Mouse (Mus musculus): Measurements from ENCODE around the gene Ppfia2.
A peak's percentile ranks its signal among the peaks of the same experiment; 100 is the strongest.

Ppfia2 gene

DNA sequence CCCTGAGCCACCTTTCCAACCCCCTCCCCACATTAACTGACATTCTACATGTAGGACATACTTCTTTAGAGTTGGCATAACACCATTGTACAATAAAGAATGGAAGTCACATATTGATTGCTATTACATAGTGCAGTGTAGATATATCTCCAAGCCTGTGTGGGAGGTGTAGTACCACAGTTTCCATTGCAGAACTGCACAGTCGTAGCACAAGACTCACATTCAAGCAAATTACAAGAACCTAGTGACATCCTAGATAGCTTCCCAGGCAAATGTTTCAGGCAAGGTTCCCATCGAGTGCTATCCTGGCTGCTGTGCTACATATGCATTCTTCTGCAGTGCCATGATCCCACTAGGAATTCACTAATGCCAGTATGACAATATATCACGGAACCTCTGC, 200.0 kb downstream of the Ppfia2 start:
- DNase-seq (ENCODE audit: low spot score), result no peak

DNA sequence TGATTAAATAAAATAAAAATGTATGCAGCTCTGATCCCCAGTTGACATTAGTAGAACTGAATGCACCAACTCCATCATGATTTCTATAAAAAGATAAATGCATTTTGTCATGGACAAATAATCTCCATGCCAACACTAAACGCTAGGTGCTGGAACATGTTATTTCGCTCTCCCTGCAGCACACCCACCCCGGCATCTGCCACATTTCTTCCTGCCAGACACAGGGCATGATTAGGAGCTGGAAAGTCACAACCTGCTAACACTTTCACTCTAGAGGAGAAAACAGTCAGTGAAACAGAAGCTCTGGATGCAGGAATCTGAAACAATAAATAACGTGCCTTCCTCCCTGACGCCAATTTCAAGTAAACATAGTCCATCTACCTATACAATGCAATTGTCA, 211.3 kb downstream of the Ppfia2 start:
- no peak for DNase-seq (ENCODE audit: low spot score)

DNA sequence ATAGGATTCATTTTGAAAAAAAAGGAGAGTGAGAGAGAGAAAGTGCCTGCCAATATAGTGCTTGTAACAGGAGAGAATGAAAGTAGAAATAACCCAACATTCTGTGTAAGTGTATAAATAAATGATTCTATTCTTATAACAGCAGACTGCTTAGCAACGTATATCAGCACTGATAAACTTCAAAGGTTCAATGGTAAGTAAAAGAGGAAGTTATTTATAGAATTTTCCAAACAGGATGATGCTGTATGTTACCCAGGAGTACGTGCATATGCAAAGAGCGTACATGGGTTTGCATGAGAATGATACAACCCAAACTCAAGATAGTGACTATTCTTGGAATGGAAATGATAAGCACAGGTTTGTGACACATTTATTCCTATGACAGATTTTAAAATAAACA, 215.4 kb downstream of the Ppfia2 start:
- no peak for DNase-seq (ENCODE audit: low spot score)

DNA sequence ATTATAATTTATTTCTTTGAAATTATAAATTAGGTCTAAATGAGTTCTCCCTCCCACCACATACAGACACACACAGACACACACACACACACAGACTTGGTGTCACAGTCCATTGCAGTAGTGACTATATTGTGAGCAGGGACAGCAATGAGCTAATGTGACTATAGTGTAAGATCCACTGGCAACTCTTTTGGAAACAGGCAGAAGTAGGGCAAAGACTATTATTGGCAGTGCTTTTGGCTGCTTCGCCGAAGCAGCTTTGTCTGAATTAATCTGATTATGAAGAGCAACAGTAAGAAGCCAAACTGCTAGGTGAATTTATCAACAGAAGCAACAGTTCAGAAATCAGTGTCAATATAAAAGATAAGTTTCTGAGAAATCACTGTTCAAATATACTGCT, 249.8 kb downstream of the Ppfia2 start:
- DNase-seq (ENCODE audit: low spot score), result no peak

GRCm38 (mm10) chr10:106732265-106732664, 262.1 kb downstream of the Ppfia2 start:
- DNase-seq (ENCODE audit: low spot score), result no peak

- no peak for DNase-seq (ENCODE audit: low spot score)
Measured at GRCm38 (mm10) chr10:106736230-106737063, 266.3 kb downstream of the Ppfia2 start.

DNA sequence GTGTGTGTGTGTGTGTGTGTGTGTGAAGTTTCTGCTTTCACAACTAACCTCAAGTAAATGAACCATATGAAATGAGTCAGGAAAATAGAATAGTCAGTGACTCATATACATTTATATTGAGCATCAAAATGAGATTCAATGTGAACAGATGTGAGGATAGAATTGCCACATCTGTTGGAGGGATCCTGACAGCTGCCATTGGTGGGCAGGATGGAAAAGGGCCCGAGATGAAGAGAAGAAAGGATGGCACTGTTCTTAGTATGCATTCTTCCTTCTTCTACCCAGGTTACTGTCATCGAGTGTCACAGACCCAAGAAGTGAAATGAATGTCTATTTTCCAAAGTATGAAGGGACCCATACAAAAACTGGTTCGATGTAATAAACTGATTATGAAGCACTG, 268.1 kb downstream of the Ppfia2 start:
- DNase-seq (ENCODE audit: low spot score), result no peak

DNA sequence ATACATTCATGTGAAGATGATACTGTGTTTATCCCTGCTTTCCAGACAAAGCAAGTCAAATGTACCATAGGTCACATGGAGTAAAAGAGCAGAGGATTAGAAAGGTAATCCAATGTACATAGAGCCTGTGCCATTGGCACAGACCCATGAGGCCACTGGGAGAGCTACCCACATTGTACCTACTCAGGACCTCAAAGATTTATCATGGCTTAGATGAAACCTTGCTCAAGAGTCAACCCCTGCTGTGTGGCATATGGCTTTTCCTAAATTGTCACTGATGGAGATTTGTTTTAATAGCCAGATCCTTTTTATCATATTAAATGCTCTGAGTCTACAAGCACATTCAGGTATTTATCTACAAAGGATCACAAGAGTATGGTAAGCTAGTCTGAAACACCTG, 274.8 kb downstream of the Ppfia2 start:
- DNase-seq (ENCODE audit: low spot score), result no peak

DNA sequence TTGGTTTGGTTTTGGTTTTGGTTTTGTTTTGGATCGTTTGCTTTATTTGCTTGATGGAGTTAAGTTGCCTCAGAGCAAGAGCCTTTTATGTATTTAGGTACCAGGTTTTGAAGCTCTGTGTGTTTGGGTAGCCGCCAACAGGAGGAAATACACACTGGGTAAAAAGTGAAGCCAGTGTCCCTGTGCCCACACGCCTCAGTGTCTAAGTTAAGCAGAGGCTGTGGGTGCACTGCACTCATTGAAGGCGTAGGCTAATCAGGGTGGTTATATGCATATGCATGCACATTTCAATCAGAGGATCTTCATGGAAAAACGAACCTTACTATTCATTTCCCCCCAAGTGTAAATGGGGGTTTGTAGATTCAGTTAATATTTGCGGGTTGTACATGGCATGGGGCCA, 290.9 kb downstream of the Ppfia2 start:
- DNase-seq (ENCODE audit: low spot score), result peak; percentile 46

DNA sequence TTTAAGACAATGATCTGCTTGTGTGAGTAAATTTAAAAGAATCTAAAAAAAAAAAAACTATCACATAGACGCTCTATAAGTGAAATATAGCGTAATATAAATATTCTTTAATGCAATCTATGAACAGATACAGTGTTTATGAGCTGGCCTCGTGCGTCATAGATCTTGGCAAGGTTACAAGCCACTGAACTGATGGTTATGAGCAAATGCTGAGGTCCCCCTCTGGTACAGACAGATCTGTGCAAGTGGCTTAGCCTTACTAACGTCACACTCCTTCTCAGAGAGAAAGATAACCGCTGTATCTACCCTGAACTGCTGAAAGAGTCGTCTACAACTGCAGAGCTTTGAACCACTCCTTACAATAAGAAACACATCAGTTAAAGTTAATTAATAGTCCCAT, 293.6 kb downstream of the Ppfia2 start:
- no peak for DNase-seq (ENCODE audit: low spot score)

- DNase-seq (ENCODE audit: low spot score), result no peak
Measured at GRCm38 (mm10) chr10:106775571-106775970, 305.4 kb downstream of the Ppfia2 start.

GRCm38 (mm10) chr10:106815447-106815846, 345.3 kb downstream of the Ppfia2 start:
- DNase-seq (ENCODE audit: low spot score), result no peak

DNA sequence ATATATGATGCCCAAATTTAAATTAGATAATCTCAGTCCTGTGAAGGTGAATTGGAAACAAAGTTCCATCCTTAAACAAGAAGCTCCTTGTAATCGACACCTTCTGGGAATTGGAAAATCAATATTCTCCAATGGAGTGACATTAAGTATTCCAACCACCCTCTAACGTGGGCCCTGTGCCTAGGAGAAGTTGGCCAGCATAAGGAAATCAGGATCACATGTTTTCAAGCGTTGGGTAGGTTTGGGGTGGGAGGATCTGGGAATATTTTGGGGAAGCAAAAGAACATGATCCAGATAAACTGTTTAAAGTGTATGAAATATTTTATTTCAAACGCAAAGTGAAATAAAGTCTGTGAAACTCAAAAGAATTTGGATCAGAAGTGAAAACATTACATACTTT, 348.2 kb downstream of the Ppfia2 start:
- no peak for DNase-seq (ENCODE audit: low spot score)

- DNase-seq (ENCODE audit: low spot score), result no peak
Measured at GRCm38 (mm10) chr10:106824215-106824614, 354.1 kb downstream of the Ppfia2 start.

GRCm38 (mm10) chr10:106838476-106838875, 368.3 kb downstream of the Ppfia2 start:
- peak; percentile 29 for DNase-seq (ENCODE audit: low spot score)

DNA sequence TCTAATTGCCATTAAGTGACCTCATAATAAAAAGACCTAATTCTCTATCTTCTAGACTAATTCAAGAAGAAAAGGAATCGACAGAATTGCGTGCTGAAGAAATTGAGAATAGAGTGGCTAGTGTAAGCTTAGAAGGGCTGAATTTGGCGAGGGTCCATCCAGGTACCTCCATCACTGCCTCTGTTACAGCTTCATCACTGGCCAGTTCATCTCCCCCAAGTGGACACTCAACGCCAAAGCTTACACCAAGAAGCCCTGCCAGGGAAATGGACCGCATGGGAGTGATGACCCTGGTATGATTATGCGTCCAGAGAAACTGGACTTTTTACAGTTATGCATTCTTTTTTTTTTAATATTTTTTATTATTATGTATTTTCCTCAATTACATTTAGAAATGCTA, 388.0 kb downstream of the Ppfia2 start:
- DNase-seq (ENCODE audit: low spot score), result no peak

DNA sequence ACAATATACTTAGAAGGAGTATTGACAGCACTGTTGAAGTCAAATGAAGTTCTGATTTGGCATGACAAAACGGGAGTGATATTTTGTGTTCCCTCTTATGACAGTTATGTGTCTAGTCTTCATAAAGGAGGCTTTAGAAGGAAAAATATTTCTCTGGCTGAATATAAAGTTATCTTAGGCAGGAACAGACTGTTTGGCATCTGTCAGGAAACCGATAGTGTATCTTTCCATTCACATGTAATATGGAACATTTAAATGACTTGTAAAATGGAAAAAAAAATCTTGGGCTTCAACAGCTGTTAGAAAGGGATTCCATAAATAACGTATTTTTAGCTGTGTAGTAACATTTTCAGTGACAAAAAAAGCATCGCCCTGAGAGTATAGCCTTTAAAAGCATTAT, 400.1 kb downstream of the Ppfia2 start:
- no peak for DNase-seq (ENCODE audit: low spot score)

DNA sequence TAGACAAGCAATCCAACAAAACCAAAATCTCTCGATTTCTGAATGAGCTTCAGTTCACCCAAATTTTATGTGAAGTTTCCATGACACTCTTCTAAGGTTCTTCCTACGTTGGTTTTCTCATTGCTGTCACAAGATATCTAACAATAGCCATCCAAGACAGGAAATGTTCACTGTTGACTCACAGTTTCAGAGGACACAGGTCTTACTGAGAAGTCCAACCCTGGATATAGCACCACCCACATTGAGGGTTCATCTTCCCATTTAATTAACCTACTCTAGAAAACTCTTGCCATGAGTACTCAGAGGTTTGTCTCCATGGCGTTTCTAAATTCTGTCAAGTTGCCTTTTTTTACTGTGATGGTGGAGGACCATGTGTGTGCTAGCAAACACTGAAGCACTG, 401.7 kb downstream of the Ppfia2 start:
- no peak for DNase-seq (ENCODE audit: low spot score)

GRCm38 (mm10) chr10:106872714-106873113, 402.6 kb downstream of the Ppfia2 start:
- DNase-seq (ENCODE audit: low spot score), result no peak

- DNase-seq (ENCODE audit: low spot score), result no peak
Measured at GRCm38 (mm10) chr10:106881330-106881729, 411.2 kb downstream of the Ppfia2 start.

DNA sequence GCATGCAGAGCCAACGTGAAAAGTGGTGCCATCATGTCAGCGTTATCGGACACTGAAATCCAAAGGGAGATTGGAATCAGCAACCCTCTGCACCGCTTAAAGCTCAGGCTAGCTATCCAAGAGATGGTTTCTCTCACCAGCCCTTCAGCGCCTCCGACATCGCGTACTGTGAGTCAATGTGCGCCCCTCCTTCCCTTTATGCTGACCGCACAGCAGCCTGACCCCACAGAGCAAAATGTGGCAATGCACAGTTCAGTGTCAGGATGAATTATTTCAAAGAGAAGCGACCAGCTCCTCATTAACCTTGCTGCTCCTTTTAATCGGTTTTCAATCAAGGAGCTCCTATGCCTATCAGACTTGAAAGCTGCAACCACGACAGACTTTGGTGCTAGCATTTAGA, 426.2 kb downstream of the Ppfia2 start:
- DNase-seq (ENCODE audit: low spot score), result no peak

- no peak for DNase-seq (ENCODE audit: low spot score)
Measured at GRCm38 (mm10) chr10:106910108-106910507, 440.0 kb downstream of the Ppfia2 start.

GRCm38 (mm10) chr10:106913032-106913431, 442.9 kb downstream of the Ppfia2 start:
- no peak for DNase-seq (ENCODE audit: low spot score)

- no peak for DNase-seq (ENCODE audit: low spot score)
Measured at GRCm38 (mm10) chr10:106914275-106914674, 444.1 kb downstream of the Ppfia2 start.
